Mouse (Mus musculus): ENCODE measurements around the gene Pstk. TPM values are rescaled to one million over a fixed set of nuclear protein-coding genes. Genes with fewer than 3 reads are reported as not detected.
"Not testable (repeated sequence)": the region's sequence is repeated elsewhere in the genome, so short reads cannot be mapped to it uniquely, and the experiment has no call there.

Pstk gene
- polyA plus RNA-seq, 1 experiment, result 44.2 TPM

- Histone ChIP-seq H3K4me1 (ENCODE audit: control insufficient read depth, insufficient read depth, low read length) (no peaks in the 10 kb centered on the region), H3K4me3 (ENCODE audit: insufficient read depth, low read length) (peak overlapping the region; percentile 70), H3K27ac (ENCODE audit: insufficient read depth, low read length) (peak overlapping the region; percentile 52)
- TF ChIP-seq CTCF (IDR thresholded peaks at IDR 0.05; ENCODE audit: borderline replicate concordance, insufficient read depth, low read length), result no peak
- TF ChIP-seq POLR2A (IDR thresholded peaks at IDR 0.05; ENCODE audit: low read depth, low read length), result no peak
Measured at GRCm38 (mm10) chr7:131362269-131362614, 8.7 kb upstream of the Pstk start.

GRCm38 (mm10) chr7:131362615-131363300 is 8.2 kb upstream of the Pstk start, which contains the start of gene 2310057M21Rik:
Gene 2310057M21Rik, minus strand, starts transcription at chr7:131362759.
- Histone ChIP-seq H3K27ac (ENCODE audit: insufficient read depth, low read length) (peak within 1 kb of the TSS; percentile 52), H3K4me1 (ENCODE audit: control insufficient read depth, insufficient read depth, low read length) (no peaks in the 10 kb centered on the region), H3K4me3 (ENCODE audit: insufficient read depth, low read length) (peak within 1 kb of the TSS; percentile 70)
- peak; percentile 88 for TF ChIP-seq POLR2A (IDR thresholded peaks at IDR 0.05; ENCODE audit: low read depth, low read length)
- no peak for TF ChIP-seq CTCF (IDR thresholded peaks at IDR 0.05; ENCODE audit: borderline replicate concordance, insufficient read depth, low read length)

- Histone ChIP-seq H3K4me3 (ENCODE audit: insufficient read depth, low read length) (no peak overlapping the region), H3K27ac (ENCODE audit: insufficient read depth, low read length) (no peak overlapping the region), H3K4me1 (ENCODE audit: control insufficient read depth, insufficient read depth, low read length) (no peaks in the 10 kb centered on the region)
- TF ChIP-seq CTCF (IDR thresholded peaks at IDR 0.05; ENCODE audit: borderline replicate concordance, insufficient read depth, low read length) (no peak), POLR2A (IDR thresholded peaks at IDR 0.05; ENCODE audit: low read depth, low read length) (no peak)
Measured at GRCm38 (mm10) chr7:131364131-131364530, 6.8 kb upstream of the Pstk start.

GRCm38 (mm10) chr7:131371470-131371860 is 524 bp downstream of the Pstk start:
- Histone ChIP-seq H3K4me3 (ENCODE audit: insufficient read depth, low read length) (peak overlapping the region; percentile 57), H3K4me1 (ENCODE audit: control insufficient read depth, insufficient read depth, low read length) (peaks cover 4% of the 10 kb centered on the region; the same call in 1 of the 2 replicates), H3K27ac (ENCODE audit: insufficient read depth, low read length) (peak overlapping the region; percentile 86)
- no peak for TF ChIP-seq CTCF (IDR thresholded peaks at IDR 0.05; ENCODE audit: borderline replicate concordance, insufficient read depth, low read length)
- no peak for TF ChIP-seq POLR2A (IDR thresholded peaks at IDR 0.05; ENCODE audit: low read depth, low read length)

- peaks cover 4% of the 10 kb centered on the region; the same call in 1 of the 2 replicates for H3K4me1 ChIP-seq (ENCODE audit: control insufficient read depth, insufficient read depth, low read length)
- H3K4me3 ChIP-seq (ENCODE audit: insufficient read depth, low read length), result peak overlapping the region; percentile 57
- H3K27ac ChIP-seq (ENCODE audit: insufficient read depth, low read length), result peak overlapping the region; percentile 86
- TF ChIP-seq CTCF (IDR thresholded peaks at IDR 0.05; ENCODE audit: borderline replicate concordance, insufficient read depth, low read length) (no peak), POLR2A (IDR thresholded peaks at IDR 0.05; ENCODE audit: low read depth, low read length) (no peak)
Measured at GRCm38 (mm10) chr7:131371880-131372651, 1.1 kb downstream of the Pstk start.

GRCm38 (mm10) chr7:131391761-131392160 is 20.8 kb downstream of the Pstk start:
- H3K4me1 ChIP-seq (ENCODE audit: control insufficient read depth, insufficient read depth, low read length); H3K27ac ChIP-seq (ENCODE audit: insufficient read depth, low read length); H3K4me3 ChIP-seq (ENCODE audit: insufficient read depth, low read length): not testable (repeated sequence)

GRCm38 (mm10) chr7:131409321-131409987 is 38.5 kb downstream of the Pstk start:
- no peaks in the 10 kb centered on the region for H3K4me1 ChIP-seq (ENCODE audit: control insufficient read depth, insufficient read depth, low read length)
- TF ChIP-seq POLR2A (IDR thresholded peaks at IDR 0.05; ENCODE audit: low read depth, low read length) (no peak), CTCF (IDR thresholded peaks at IDR 0.05; ENCODE audit: borderline replicate concordance, insufficient read depth, low read length) (no peak)
- H3K27ac ChIP-seq (ENCODE audit: insufficient read depth, low read length), result peak overlapping the region; percentile 12; the same call in 1 of the 2 replicates
- H3K4me3 ChIP-seq (ENCODE audit: insufficient read depth, low read length), result peak overlapping the region; percentile 82

- no peak for TF ChIP-seq CTCF (IDR thresholded peaks at IDR 0.05; ENCODE audit: borderline replicate concordance, insufficient read depth, low read length)
- TF ChIP-seq POLR2A (IDR thresholded peaks at IDR 0.05; ENCODE audit: low read depth, low read length), result no peak
- no peaks in the 10 kb centered on the region for H3K4me1 ChIP-seq (ENCODE audit: control insufficient read depth, insufficient read depth, low read length)
- 0 out of 2 replicates have a peak overlapping the region, but pooled peaks have one; percentile 16 for H3K27ac ChIP-seq (ENCODE audit: insufficient read depth, low read length)
- H3K4me3 ChIP-seq (ENCODE audit: insufficient read depth, low read length), result peak overlapping the region; percentile 82
Measured at GRCm38 (mm10) chr7:131409988-131410385, 39.0 kb downstream of the Pstk start.

DNA sequence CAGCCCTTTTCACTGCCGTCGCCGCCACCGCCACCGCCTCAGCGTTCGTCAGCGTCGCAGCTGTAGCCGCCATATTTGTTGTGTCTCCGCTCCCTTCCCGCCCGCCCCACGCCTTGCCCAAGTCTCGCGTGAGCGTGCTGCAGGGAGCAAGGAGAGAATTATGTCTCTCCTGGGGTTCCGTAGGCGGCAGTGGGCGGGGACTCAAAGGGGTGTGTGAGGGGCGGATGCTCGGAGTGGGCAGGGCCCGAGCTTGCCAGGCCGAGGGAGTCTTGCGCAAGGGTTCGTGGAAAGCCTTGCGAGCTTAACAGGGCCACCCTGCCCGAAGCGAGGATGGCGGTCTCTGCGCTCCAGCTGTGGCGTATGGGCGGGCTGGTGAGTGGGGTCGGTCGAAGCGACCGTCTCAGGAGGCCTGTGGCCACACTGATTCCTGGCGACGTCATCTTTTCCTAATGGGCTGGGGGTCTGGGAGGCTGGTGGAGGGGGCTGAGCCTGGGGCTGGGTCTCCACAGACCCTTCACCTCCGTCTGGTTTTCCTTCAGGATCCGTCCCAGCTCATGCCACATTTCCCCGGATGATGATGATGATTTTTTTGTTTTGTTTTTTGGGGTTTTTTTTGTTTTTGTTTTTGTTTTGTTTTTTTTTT is 39.6 kb downstream of the Pstk start, which contains the start of the genes Ikzf5 and Acadsb:
TSS of gene Ikzf5 (minus strand) at position 106 of the 643 bp plus-strand sequence.
TSS of gene Acadsb (plus strand) at position 186 of the 643 bp plus-strand sequence.
- no peak for TF ChIP-seq CTCF (IDR thresholded peaks at IDR 0.05; ENCODE audit: borderline replicate concordance, insufficient read depth, low read length)
- peak; percentile 90 for TF ChIP-seq POLR2A (IDR thresholded peaks at IDR 0.05; ENCODE audit: low read depth, low read length)
- H3K4me3 ChIP-seq (ENCODE audit: insufficient read depth, low read length), result peak within 1 kb of the TSS; percentile 88
- peak within 1 kb of the TSS; percentile 16; the same call in 1 of the 2 replicates for H3K27ac ChIP-seq (ENCODE audit: insufficient read depth, low read length)
- H3K4me1 ChIP-seq (ENCODE audit: control insufficient read depth, insufficient read depth, low read length), result no peaks in the 10 kb centered on the region

Measured in embryonic fibroblast, embryonic 13.5 days (primary cell).